Mouse (Mus musculus) testis, adult 2 months (tissue): ENCODE measurements around the gene Bub1b. TPM values are rescaled to one million over a fixed set of nuclear protein-coding genes. Genes with fewer than 3 reads are reported as not detected.
"Not testable (repeated sequence)": the region's sequence is repeated elsewhere in the genome, so short reads cannot be mapped to it uniquely, and the experiment has no call there.

Experiments
- H3K27ac ChIP-seq: fragments of 200-500 bp; 2 replicates; pipeline ENCODE4 v1.5.1; 2012; ENCODE audit warnings: low read depth, low read length; ENCODE audit not compliant: control insufficient read depth, insufficient read depth
- H3K27me3 ChIP-seq: fragments of 200-500 bp; 2 replicates; pipeline ENCODE4 v1.6.1; 2012; ENCODE audit warnings: mild to moderate bottlenecking, low read length, moderate library complexity; ENCODE audit not compliant: control insufficient read depth, insufficient read depth
- H3K36me3 ChIP-seq: fragments of 200-500 bp; 2 replicates; pipeline ENCODE4 v1.6.1; 2012; ENCODE audit warnings: mild to moderate bottlenecking, low read length; ENCODE audit not compliant: control insufficient read depth, insufficient read depth
- H3K4me1 ChIP-seq: fragments of 200-500 bp; 2 replicates; pipeline ENCODE4 v1.6.1; 2012; ENCODE audit warnings: low read length; ENCODE audit not compliant: control insufficient read depth, insufficient read depth
- H3K4me3 ChIP-seq: fragments of 200-500 bp; 2 replicates; pipeline ENCODE4 v1.5.1; 2012; ENCODE audit warnings: low read depth, mild to moderate bottlenecking, low read length, moderate library complexity, mixed read lengths; ENCODE audit not compliant: control insufficient read depth
- CTCF ChIP-seq: fragments of 200-500 bp; IDR thresholded peaks from 2 replicates; pipeline ENCODE4 v1.5.1; 2012; ENCODE audit warnings: low read depth, mild to moderate bottlenecking, inconsistent platforms, low read length, moderate library complexity; ENCODE audit not compliant: control insufficient read depth, insufficient read depth, insufficient replicate concordance
- POLR2A ChIP-seq: fragments of 200-500 bp; IDR thresholded peaks from 2 replicates; pipeline ENCODE4 v1.6.1; 2012; ENCODE audit warnings: low read depth, mild to moderate bottlenecking, inconsistent platforms, low read length, moderate library complexity; ENCODE audit not compliant: control insufficient read depth
- polyA plus RNA-seq: library from polyadenylated mRNA; depleted of rRNA; stranded (reverse); fragments of >200 nt; gene quantifications from 2 replicates; pipeline ENCODE4 v1.2.3, GENCODE M21; 2012

Gene Bub1b
- polyA plus RNA-seq, 1 experiment = 18.4 TPM

GRCm38 (mm10) chr2:118641147-118641546 is 43.1 kb downstream of the Bub1b start:
- no peak overlapping the region for H3K27ac ChIP-seq
- H3K27me3 ChIP-seq = no peaks in the 10 kb centered on the region
- H3K4me1 ChIP-seq = no peaks in the 10 kb centered on the region
- H3K36me3 ChIP-seq = peaks cover 1% of the 10 kb centered on the region; the same call in 1 of the 2 replicates
- H3K4me3 ChIP-seq = no peak overlapping the region
- TF ChIP-seq CTCF = no peak
- TF ChIP-seq POLR2A = no peak

GRCm38 (mm10) chr2:118642431-118642830 is 44.4 kb downstream of the Bub1b start:
- TF ChIP-seq POLR2A (no peak), CTCF (no peak)
- Histone ChIP-seq H3K36me3 (peaks cover under 1% of the 10 kb centered on the region; the same call in 1 of the 2 replicates), H3K4me3 (no peak overlapping the region), H3K27me3 (no peaks in the 10 kb centered on the region), H3K27ac (no peak overlapping the region), H3K4me1 (no peaks in the 10 kb centered on the region)

GRCm38 (mm10) chr2:118642942-118643341 is 44.9 kb downstream of the Bub1b start:
- Histone ChIP-seq H3K4me3 (no peak overlapping the region), H3K4me1 (no peaks in the 10 kb centered on the region), H3K27ac (no peak overlapping the region), H3K36me3 (no peaks in the 10 kb centered on the region; the same call in 1 of the 2 replicates), H3K27me3 (no peaks in the 10 kb centered on the region)
- TF ChIP-seq CTCF (no peak), POLR2A (no peak)

GRCm38 (mm10) chr2:118646665-118647064 is 48.7 kb downstream of the Bub1b start:
- H3K4me1 ChIP-seq = no peaks in the 10 kb centered on the region
- H3K27ac ChIP-seq = no peak overlapping the region
- H3K4me3 ChIP-seq = no peak overlapping the region
- no peaks in the 10 kb centered on the region for H3K27me3 ChIP-seq
- H3K36me3 ChIP-seq = no peaks in the 10 kb centered on the region
- TF ChIP-seq CTCF (no peak), POLR2A (no peak)

- H3K4me1 ChIP-seq, H3K36me3 ChIP-seq, H3K27ac ChIP-seq, H3K4me3 ChIP-seq, H3K27me3 ChIP-seq: not testable (repeated sequence)
Measured at GRCm38 (mm10) chr2:118650697-118651096, 52.7 kb downstream of the Bub1b start.

GRCm38 (mm10) chr2:118656688-118657281 is 58.8 kb downstream of the Bub1b start:
- TF ChIP-seq POLR2A = no peak
- Histone ChIP-seq H3K36me3 (no peaks in the 10 kb centered on the region), H3K4me1 (no peaks in the 10 kb centered on the region), H3K27ac (no peak overlapping the region), H3K27me3 (no peaks in the 10 kb centered on the region), H3K4me3 (no peak overlapping the region)

GRCm38 (mm10) chr2:118658457-118658856 is 60.4 kb downstream of the Bub1b start:
- H3K27ac ChIP-seq = no peak overlapping the region
- no peak overlapping the region for H3K4me3 ChIP-seq
- no peaks in the 10 kb centered on the region for H3K27me3 ChIP-seq
- TF ChIP-seq POLR2A = no peak
- H3K36me3 ChIP-seq = no peaks in the 10 kb centered on the region
- H3K4me1 ChIP-seq = peaks cover 6% of the 10 kb centered on the region

- Histone ChIP-seq H3K36me3 (no peaks in the 10 kb centered on the region), H3K27ac (no peak overlapping the region), H3K4me3 (no peak overlapping the region), H3K4me1 (peaks cover 10% of the 10 kb centered on the region), H3K27me3 (no peaks in the 10 kb centered on the region)
- no peak for TF ChIP-seq POLR2A
- TF ChIP-seq CTCF = no peak
Measured at GRCm38 (mm10) chr2:118659077-118659476, 61.1 kb downstream of the Bub1b start.
